Mouse (Mus musculus) layer of hippocampus, adult 2 months (tissue): ENCODE measurements around the gene Atp10a. TPM values are rescaled to one million over a fixed set of nuclear protein-coding genes. Genes with fewer than 3 reads are reported as not detected.
"Not testable (repeated sequence)": the region's sequence is repeated elsewhere in the genome, so short reads cannot be mapped to it uniquely, and the experiment has no call there.

Experiments
- DNase-seq, 2 experiments: peaks; one replicate each; pipeline ENCODE4 v3.0.0; 2022; ENCODE audit warnings: low spot score in 2 of 2
- H3K27ac ChIP-seq: fragments of 200-600 bp; 2 replicates; pipeline ENCODE4 v1.8.1; 2022
- H3K4me3 ChIP-seq: fragments of 200-600 bp; 2 replicates; pipeline ENCODE4 v1.8.1; 2022; ENCODE audit warnings: mild to moderate bottlenecking
- CTCF ChIP-seq: fragments of 200-600 bp; conservative IDR thresholded peaks from 2 replicates; pipeline ENCODE4 v1.8.1; 2022; ENCODE audit warnings: antibody characterized with exemption, mild to moderate bottlenecking, moderate library complexity
- total RNA-seq, 2 experiments: library from RNA; stranded (reverse); gene quantifications; 2 replicates each; pipeline ENCODE4 v1.2.3; 2021

Gene Atp10a
- total RNA-seq, 2 experiments from 2014 or later: 7.5 to 8.4 TPM

GRCm38 (mm10) chr7:58788424-58789261 is 132.7 kb downstream of the Atp10a start:
- no peak for DNase-seq
- Histone ChIP-seq H3K27ac (peak overlapping the region; percentile 73), H3K4me3 (no peak overlapping the region)
- no peak for TF ChIP-seq CTCF

- H3K27ac ChIP-seq: no peak overlapping the region
- no peak for TF ChIP-seq CTCF
- H3K4me3 ChIP-seq: no peak overlapping the region
- DNase-seq: no peak
Observed at GRCm38 (mm10) chr7:58797281-58797680, 141.3 kb downstream of the Atp10a start.

DNA sequence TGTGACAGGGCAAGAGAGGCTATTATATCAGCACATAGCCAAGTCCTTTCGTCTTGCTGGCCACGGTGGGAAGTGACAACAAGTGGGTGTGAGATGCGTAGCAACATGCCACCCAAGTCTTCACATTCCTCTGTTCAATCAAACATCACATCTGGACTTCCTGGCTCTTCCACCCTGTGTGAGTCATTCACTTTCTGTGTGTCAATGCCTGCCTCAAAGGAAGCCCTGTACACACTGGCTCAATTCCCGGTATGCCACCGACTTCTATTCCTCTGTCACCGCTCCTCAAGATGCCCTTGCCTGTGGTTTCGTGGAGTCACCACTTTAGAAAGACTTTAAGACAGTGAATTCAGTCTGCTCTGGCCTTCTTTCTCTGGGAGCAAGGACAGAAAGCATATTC is 144.9 kb downstream of the Atp10a start:
- TF ChIP-seq CTCF: no peak
- Histone ChIP-seq H3K27ac (no peak overlapping the region), H3K4me3 (no peak overlapping the region)
- no peak for DNase-seq

DNA sequence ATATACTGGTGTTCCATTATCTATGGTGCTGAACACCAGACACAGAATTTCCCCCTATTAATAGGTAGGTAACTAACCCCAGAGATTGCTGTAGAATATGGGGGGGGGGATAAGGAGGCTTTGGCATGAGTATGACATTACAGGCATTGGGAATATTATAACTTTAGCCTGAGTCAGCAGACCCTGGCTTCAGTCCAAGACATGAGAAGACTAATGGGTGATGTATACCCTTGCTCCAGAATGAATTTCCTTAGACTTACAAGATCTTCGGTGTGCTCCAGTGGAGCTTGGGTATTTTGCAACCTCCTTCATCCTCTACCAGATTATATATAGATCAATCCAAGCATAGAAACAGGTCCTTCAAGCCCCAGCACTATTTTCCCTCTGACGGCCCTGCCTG is 145.8 kb downstream of the Atp10a start:
- Histone ChIP-seq H3K27ac (no peak overlapping the region), H3K4me3 (no peak overlapping the region)
- no peak for TF ChIP-seq CTCF
- DNase-seq: no peak

DNA sequence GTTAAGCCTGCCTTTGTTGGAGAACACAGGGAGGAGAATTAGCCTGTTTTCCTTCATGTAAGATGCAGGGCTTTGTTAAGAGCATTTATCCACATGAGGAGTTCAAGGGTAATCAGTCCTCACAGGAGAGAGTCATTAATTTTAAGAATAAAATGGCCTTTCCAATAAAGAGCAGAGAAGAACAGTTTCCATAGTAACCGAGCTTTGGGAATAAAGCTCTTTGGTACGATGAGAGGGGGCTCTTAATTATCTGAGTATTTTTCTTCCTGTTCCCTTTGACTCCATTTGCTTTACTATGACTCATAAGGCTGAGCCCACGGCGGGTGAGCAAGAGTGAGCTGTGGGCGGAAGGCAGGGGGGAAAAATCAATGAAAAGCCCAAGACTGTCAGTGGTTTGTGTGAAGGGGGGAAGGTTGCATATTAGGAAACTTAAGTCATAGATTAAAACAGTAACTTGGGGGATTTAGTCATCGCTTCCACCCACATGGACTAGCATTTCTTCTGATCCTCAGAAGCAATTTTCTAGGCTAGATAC is 166.2 kb downstream of the Atp10a start:
- Histone ChIP-seq H3K27ac (peak overlapping the region; percentile 46), H3K4me3 (no peak overlapping the region)
- DNase-seq: peak in 1 of 2 experiments; percentile 61
- TF ChIP-seq CTCF: no peak

- Histone ChIP-seq H3K4me3 (no peak overlapping the region), H3K27ac (no peak overlapping the region)
- no peak for DNase-seq
- no peak for TF ChIP-seq CTCF
Observed at GRCm38 (mm10) chr7:58824686-58825085, 168.7 kb downstream of the Atp10a start.

DNA sequence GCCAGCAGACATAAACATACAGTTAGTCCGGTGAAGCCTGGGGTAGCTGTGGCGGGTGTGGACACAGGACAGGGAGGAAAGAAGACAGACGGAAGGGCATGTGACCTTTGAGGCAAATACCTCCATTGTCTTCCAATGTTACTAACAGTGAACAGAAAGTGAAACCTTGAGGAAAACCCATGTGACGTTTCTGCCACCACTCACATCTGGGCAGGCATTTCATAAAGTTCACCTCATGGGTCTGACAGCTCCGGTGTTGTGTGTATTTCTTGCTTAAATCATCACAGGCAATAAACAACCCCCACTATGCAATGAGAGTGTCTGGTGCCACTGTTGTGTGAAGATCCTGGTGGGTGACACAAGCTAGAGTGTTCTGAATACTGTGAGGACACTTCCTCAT is 173.1 kb downstream of the Atp10a start:
- no peak for DNase-seq
- TF ChIP-seq CTCF: no peak
- Histone ChIP-seq H3K27ac (no peak overlapping the region), H3K4me3 (no peak overlapping the region)

- not testable (repeated sequence) for H3K27ac ChIP-seq, DNase-seq, H3K4me3 ChIP-seq
Observed at GRCm38 (mm10) chr7:58836855-58837606, 181.1 kb downstream of the Atp10a start.

- Histone ChIP-seq H3K4me3 (no peak overlapping the region), H3K27ac (no peak overlapping the region)
- no peak for TF ChIP-seq CTCF
- DNase-seq: no peak
Observed at GRCm38 (mm10) chr7:58840367-58840766, 184.4 kb downstream of the Atp10a start.

- Histone ChIP-seq H3K4me3 (no peak overlapping the region), H3K27ac (no peak overlapping the region; the same call in 1 of the 2 replicates)
- no peak for TF ChIP-seq CTCF
- DNase-seq: no peak
Observed at GRCm38 (mm10) chr7:58841066-58841465, 185.1 kb downstream of the Atp10a start.

DNA sequence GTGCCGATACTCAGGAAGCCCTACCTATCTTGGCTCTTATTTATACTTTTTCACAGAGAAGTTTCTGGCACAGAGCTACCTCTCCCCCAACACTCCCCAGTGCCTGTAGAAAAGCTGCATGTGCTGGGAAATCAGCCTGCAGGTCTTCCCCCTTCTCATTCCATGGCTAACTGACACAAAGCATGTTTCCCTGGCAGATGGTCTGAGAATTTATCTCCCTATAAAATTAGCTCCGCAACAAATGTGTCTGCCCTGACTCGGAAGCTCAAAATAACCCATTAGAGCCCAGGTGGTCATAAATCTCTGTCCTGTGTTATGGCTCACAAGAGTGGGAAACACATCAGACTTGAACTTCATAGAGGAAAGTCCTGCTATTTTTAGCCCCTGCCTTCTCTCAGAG is 186.9 kb downstream of the Atp10a start:
- Histone ChIP-seq H3K27ac (peak overlapping the region; percentile 91), H3K4me3 (no peak overlapping the region)
- no peak for TF ChIP-seq CTCF
- DNase-seq: peak; percentile 21 to 26

DNA sequence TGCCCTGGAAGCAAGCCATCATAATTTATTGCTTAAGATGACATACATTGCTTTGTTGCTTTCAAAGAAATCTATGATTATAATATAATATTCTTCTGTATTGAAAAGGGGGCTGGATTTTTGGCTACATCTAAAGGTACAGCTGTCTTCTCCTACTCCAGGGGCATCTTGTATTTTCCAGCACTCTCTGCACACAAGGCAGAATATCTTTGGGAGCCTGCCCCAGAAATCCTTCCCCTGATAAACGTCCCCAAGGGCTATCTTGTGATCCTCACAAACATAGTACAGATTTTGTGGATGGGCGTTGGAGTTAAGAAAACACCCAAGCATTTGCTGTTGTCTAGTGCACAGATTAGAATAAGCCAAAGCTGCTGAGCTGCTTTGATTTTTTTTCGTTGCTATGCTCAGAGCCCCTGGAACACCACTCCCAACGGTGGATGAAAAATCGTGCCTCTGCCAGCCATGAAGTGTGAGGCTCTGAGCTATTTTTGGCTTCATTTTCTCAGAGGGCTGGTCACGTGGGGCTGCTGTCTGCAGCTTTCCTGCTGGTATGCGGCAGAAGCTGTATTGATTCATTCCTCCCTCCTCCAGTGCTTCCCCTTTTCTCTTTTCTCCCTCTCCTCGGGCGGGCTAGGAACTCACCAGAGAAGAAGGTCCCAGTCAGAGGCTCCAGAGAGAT is 187.9 kb downstream of the Atp10a start:
- peak; percentile 87 to 93 for DNase-seq
- Histone ChIP-seq H3K4me3 (peak overlapping the region; percentile 20; the same call in 1 of the 2 replicates), H3K27ac (peak overlapping the region; percentile 91)
- TF ChIP-seq CTCF: no peak

GRCm38 (mm10) chr7:58844449-58844848 is 188.5 kb downstream of the Atp10a start:
- no peak for TF ChIP-seq CTCF

More at GRCm38 (mm10) chr7:58844449-58844848, 188.5 kb downstream of the Atp10a start:
- Histone ChIP-seq H3K4me3 (peak overlapping the region; percentile 20; the same call in 1 of the 2 replicates), H3K27ac (peak overlapping the region; percentile 91)
- DNase-seq: no peak
